Mouse (Mus musculus) midbrain, embryonic 12.5 days (tissue): ENCODE results near the gene Lrrc17. TPM values are rescaled to one million over a fixed set of nuclear protein-coding genes. Genes with fewer than 3 reads are reported as not detected.

ENCODE experiments used
- ATAC-seq: fragments of 200-750 bp; cut with Nextera tagmentation; 2 replicates; pipeline ENCODE4 v1.8.0; 2017; ENCODE audit warnings: low read depth, moderate TSS enrichment, moderate library complexity; ENCODE audit not compliant: low FRiP score
- H3K27ac ChIP-seq: fragments of 300-500 bp; sonication (generic); replicated peaks from 2 replicates; pipeline ENCODE4 v1.5.1; 2016; ENCODE audit warnings: mild to moderate bottlenecking
- H3K27me3 ChIP-seq: fragments of 300-500 bp; sonication (generic); 2 replicates; pipeline ENCODE4 v1.6.1; 2016; ENCODE audit warnings: mild to moderate bottlenecking
- H3K36me3 ChIP-seq: fragments of 300-500 bp; sonication (generic); 2 replicates; pipeline ENCODE4 v1.6.1; 2016
- H3K4me1 ChIP-seq: fragments of 300-500 bp; sonication (generic); 2 replicates; pipeline ENCODE4 v1.6.1; 2016
- H3K4me2 ChIP-seq: fragments of 300-500 bp; sonication (generic); replicated peaks from 2 replicates; pipeline ENCODE4 v1.6.1; 2016; ENCODE audit warnings: mild to moderate bottlenecking, moderate library complexity
- H3K4me3 ChIP-seq: fragments of 300-500 bp; sonication (generic); 2 replicates; pipeline ENCODE4 v1.5.1; 2016; ENCODE audit warnings: mild to moderate bottlenecking
- H3K9ac ChIP-seq: fragments of 300-500 bp; sonication (generic); replicated peaks from 2 replicates; pipeline ENCODE4 v1.6.1; 2016; ENCODE audit warnings: mild to moderate bottlenecking, moderate library complexity
- H3K9me3 ChIP-seq: fragments of 300-500 bp; sonication (generic); 2 replicates; pipeline ENCODE4 v1.6.1; 2016; ENCODE audit warnings: mild to moderate bottlenecking
- WGBS: fragments of 180-500 bp; shearing (Covaris S2); methylation state at CpG from one replicate; pipeline ENCODE4 v1.1.7; 2016; 5-methylcytosine and 5-hydroxymethylcytosine counted together
- polyA plus RNA-seq: library from polyadenylated mRNA; unstranded; fragments of >200 nt; fragmentation: Nextera tagmentation; extraction: Ambion mirVana; gene quantifications from 2 replicates; pipeline ENCODE4 v1.2.1, GENCODE M21; 2016

Gene Lrrc17
- polyA plus RNA-seq, 1 experiment from 2014 or later, result 28.5 TPM

DNA sequence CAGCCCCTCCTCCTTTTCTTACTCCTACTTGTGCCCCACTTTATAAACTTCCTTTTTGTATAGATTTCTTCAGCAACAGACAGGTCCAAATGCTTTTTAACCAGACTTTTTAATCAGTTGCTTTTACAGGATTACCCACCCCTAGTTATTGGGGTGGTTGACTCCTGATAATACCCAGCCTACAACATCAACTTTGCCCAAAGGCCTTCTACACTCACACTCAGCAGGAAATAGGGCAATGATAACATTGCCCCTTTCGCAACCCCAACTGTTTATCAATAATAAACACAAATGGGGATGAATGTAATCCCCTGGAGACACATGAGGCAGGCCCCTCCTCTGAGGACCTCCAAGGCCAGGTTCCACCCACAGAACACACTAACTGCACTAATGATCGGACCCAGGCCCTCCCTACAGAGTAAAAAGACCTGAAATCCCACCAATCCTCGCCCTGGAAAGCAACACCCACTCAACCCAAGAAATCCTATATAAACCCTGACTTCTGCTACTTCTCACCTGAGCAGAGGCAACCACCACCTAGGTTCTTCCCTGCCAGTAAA, 73.2 kb downstream of the Lrrc17 start:
- no peaks in the 10 kb centered on the region for H3K4me1 ChIP-seq
- WGBS, result 76% methylated on average over 3 of the region's 3 CpGs
- no peak overlapping the region for H3K9ac ChIP-seq
- no peak overlapping the region for H3K4me3 ChIP-seq
- no peaks in the 10 kb centered on the region for H3K27me3 ChIP-seq
- H3K9me3 ChIP-seq, result no peaks in the 10 kb centered on the region
- no peaks in the 10 kb centered on the region for H3K36me3 ChIP-seq
- no peak overlapping the region for H3K4me2 ChIP-seq
- no peak for ATAC-seq
- no peak overlapping the region for H3K27ac ChIP-seq

Other genes with a start within 250 kb of the Lrrc17 start
- 1.2 and 2.2 TPM in 2 replicates for gene Fgl2, start 170.9 kb upstream of the Lrrc17 start, polyA plus RNA-seq
- gene Ccdc146, start 118.9 kb upstream of the Lrrc17 start, polyA plus RNA-seq, result 0.29 TPM in 1 of 2 replicates, not detected in the other
- gene Fam185a, start 118.6 kb upstream of the Lrrc17 start, polyA plus RNA-seq, result 3.8 and 4.7 TPM in 2 replicates
- gene Fbxl13, start 102.1 kb downstream of the Lrrc17 start, polyA plus RNA-seq, result 0.21 and 0.40 TPM in 2 replicates
- 79.1 and 81.3 TPM in 2 replicates for gene Armc10, start 102.3 kb downstream of the Lrrc17 start, polyA plus RNA-seq
- 10.2 and 10.9 TPM in 2 replicates for gene Napepld, start 157.8 kb downstream of the Lrrc17 start, polyA plus RNA-seq
- gene Pmpcb, start 193.6 kb downstream of the Lrrc17 start, polyA plus RNA-seq, result 90.8 and 97.2 TPM in 2 replicates
- 88.8 and 89.7 TPM in 2 replicates for gene Dnajc2, start 241.7 kb downstream of the Lrrc17 start, polyA plus RNA-seq
- 214 and 220 TPM in 2 replicates for gene Psmc2, start 241.7 kb downstream of the Lrrc17 start, polyA plus RNA-seq